Mouse (Mus musculus) hindbrain, postnatal 0 days (tissue): ENCODE measurements around the gene Gdf7. TPM values are rescaled to one million over a fixed set of nuclear protein-coding genes. Genes with fewer than 3 reads are reported as not detected.

Experiments
- ATAC-seq: fragments of 200-750 bp; cut with Nextera tagmentation; 2 replicates; pipeline ENCODE4 v1.8.0; 2017; ENCODE audit warnings: mild to moderate bottlenecking, moderate TSS enrichment, moderate library complexity
- DNase-seq: peaks from one replicate; pipeline ENCODE4 v3.0.0-alpha.2; 2015; ENCODE audit warnings: low spot score
- H3K27ac ChIP-seq: fragments of 300-500 bp; sonication (generic); 2 replicates; pipeline ENCODE4 v1.5.1; 2014; ENCODE audit warnings: mild to moderate bottlenecking
- H3K27me3 ChIP-seq: fragments of 300-500 bp; sonication (generic); 2 replicates; pipeline ENCODE4 v1.6.1; 2014; ENCODE audit warnings: low read length, mixed read lengths; ENCODE audit not compliant: insufficient read depth
- H3K36me3 ChIP-seq: fragments of 300-500 bp; sonication (generic); 2 replicates; pipeline ENCODE4 v1.6.1; 2014; ENCODE audit warnings: low read length, mixed read lengths; ENCODE audit not compliant: insufficient read depth
- H3K4me1 ChIP-seq: fragments of 300-500 bp; sonication (generic); 2 replicates; pipeline ENCODE4 v1.6.1; 2014; ENCODE audit warnings: antibody characterized with exemption, low read length, mixed read lengths; ENCODE audit not compliant: insufficient read depth
- H3K4me2 ChIP-seq: fragments of 300-500 bp; sonication (generic); 2 replicates; pipeline ENCODE4 v1.6.1; 2014; ENCODE audit warnings: low read depth, mild to moderate bottlenecking, low read length, moderate library complexity, mixed read lengths
- H3K4me3 ChIP-seq: fragments of 300-500 bp; sonication (generic); 2 replicates; pipeline ENCODE4 v1.5.1; 2014; ENCODE audit warnings: low read length
- H3K9ac ChIP-seq: fragments of 300-500 bp; sonication (generic); replicated peaks from 2 replicates; pipeline ENCODE4 v1.6.1; 2014; ENCODE audit warnings: mild to moderate bottlenecking, low read length, moderate library complexity, mixed read lengths
- H3K9me3 ChIP-seq: fragments of 300-500 bp; sonication (generic); 2 replicates; pipeline ENCODE4 v1.6.1; 2016; ENCODE audit warnings: low read length, mixed read lengths
- CTCF ChIP-seq: IDR thresholded peaks from 2 replicates; pipeline ENCODE4 v1.5.1; 2016; ENCODE audit warnings: antibody characterized with exemption, control low read depth, low read depth
- WGBS: fragments of 180-500 bp; shearing (Covaris S2); extraction: QIAGEN DNeasy Blood & Tissue Kit; methylation state at CpG from one replicate; pipeline ENCODE4 v1.1.7; 2014; 5-methylcytosine and 5-hydroxymethylcytosine counted together
- polyA plus RNA-seq: library from polyadenylated mRNA; unstranded; fragments of >200 nt; fragmentation: Nextera tagmentation; extraction: Ambion mirVana; gene quantifications from 2 replicates; pipeline ENCODE4 v1.2.1, GENCODE M21; 2015
- total RNA-seq: library from RNA; depleted of rRNA; stranded (reverse); fragments of >200 nt; gene quantifications from 2 replicates; pipeline ENCODE4 v1.2.3, GENCODE M21; 2014

Gdf7 gene
- total and polyA plus RNA-seq, 2 experiments from 2014 or later: 0.36 to 3.6 TPM

GRCm38 (mm10) chr12:8329236-8329635, 27.5 kb upstream of the Gdf7 start:
- peak; percentile 32 for TF ChIP-seq CTCF
- 87% methylated on average over 7 of the region's 7 CpGs for WGBS
- DNase-seq: no peak

GRCm38 (mm10) chr12:8327675-8328053, 25.9 kb upstream of the Gdf7 start:
- H3K27me3 ChIP-seq: no peaks in the 10 kb centered on the region
- ATAC-seq (no peak), DNase-seq (no peak)

More at GRCm38 (mm10) chr12:8329236-8329635, 27.5 kb upstream of the Gdf7 start:
- Histone ChIP-seq H3K4me2 (no peak overlapping the region), H3K9me3 (no peaks in the 10 kb centered on the region), H3K4me1 (peaks cover 9% of the 10 kb centered on the region; the same call in 1 of the 2 replicates), H3K9ac (no peak overlapping the region), H3K4me3 (no peak overlapping the region), H3K27me3 (no peaks in the 10 kb centered on the region), H3K27ac (no peak overlapping the region), H3K36me3 (no peaks in the 10 kb centered on the region; the same call in 1 of the 2 replicates)
- no peak for ATAC-seq

DNA sequence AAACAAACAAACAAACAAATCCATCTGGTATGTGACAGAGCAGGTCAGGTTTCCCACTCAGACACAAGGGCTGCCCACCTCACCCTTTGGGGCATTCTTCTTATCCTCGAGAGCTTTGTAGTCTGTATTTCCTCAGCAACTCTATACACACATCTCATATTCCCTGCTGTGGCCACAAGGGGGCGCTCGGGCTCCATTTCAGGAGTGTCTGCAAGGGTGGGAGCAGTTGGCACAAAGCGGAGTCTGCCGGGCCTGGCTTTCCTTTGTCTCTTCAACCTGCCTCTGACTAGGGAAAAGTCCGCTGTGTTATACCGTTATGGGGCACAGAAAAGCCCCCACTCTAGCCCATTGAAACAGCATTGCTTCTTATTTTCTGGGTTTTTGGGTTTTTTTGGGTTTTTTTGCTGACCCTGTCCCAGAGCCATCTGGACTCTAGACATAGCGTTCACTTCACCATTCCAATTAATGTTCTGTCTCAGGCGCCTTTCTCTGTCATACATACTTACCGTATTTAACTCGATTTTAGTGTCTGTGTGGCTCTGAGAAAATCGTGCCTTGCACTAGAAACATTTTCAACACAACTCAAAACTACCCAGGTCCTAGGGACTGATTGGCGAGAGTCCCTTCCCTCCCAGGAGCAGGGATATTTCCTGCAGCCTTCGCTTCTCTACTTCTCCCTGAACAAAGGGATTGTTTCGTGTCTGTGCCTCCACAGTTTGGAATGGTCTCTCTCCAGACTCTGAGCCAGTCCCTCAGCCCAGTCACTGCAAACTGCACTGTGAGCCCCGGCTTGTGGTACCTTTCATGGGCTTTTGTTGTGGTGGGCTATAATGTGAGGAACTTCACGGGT, 25.3 kb upstream of the Gdf7 start:
- Histone ChIP-seq H3K4me1 (peaks cover 9% of the 10 kb centered on the region; the same call in 1 of the 2 replicates), H3K9ac (peak overlapping the region; percentile 37; the same call in 1 of the 2 replicates), H3K4me3 (no peak overlapping the region), H3K27ac (peak overlapping the region; percentile 52; the same call in 1 of the 2 replicates), H3K4me2 (no peak overlapping the region), H3K9me3 (no peaks in the 10 kb centered on the region), H3K36me3 (no peaks in the 10 kb centered on the region; the same call in 1 of the 2 replicates), H3K27me3 (no peaks in the 10 kb centered on the region)
- TF ChIP-seq CTCF: peak; percentile 98
- peak; percentile 96 for DNase-seq
- peak; percentile 90 for ATAC-seq
- 13% methylated on average over 17 of the region's 17 CpGs for WGBS

More at GRCm38 (mm10) chr12:8327675-8328053, 25.9 kb upstream of the Gdf7 start:
- WGBS: 45% methylated on average over 1 of the region's 1 CpGs
- H3K4me3 ChIP-seq: no peak overlapping the region
- peaks cover 9% of the 10 kb centered on the region; the same call in 1 of the 2 replicates for H3K4me1 ChIP-seq
- no peaks in the 10 kb centered on the region; the same call in 1 of the 2 replicates for H3K36me3 ChIP-seq
- no peak overlapping the region for H3K4me2 ChIP-seq
- no peaks in the 10 kb centered on the region for H3K9me3 ChIP-seq
- H3K9ac ChIP-seq: peak overlapping the region; percentile 37; the same call in 1 of the 2 replicates
- H3K27ac ChIP-seq: peak overlapping the region; percentile 52; the same call in 1 of the 2 replicates
- TF ChIP-seq CTCF: no peak

DNA sequence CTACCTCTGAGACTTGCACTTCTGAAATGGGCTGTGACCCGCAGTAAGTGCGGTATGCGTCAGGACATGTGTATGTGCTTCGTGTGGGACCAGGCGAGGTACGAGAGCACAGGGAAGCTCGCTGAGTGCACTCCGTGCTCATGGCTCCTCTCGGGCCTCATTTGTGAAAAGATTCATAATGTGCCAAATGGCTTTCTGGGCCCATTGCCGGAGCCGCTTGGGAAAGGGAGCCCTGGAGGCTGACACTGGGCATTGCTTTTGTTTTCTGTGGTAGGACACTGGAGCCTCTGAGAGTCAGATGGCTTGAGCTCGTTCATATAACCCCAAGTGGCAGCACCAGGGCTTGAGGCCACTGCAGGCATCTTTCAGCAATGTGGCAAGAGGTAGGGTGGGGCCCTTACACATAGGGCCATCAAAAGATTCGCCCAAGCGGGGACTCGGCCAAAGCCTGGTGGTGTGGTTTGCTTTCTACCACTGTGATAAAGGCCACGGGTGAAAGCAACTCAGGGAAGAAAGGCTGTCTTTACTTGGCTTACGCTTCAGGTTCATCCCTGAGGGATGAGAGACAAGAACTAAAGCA, 24.3 kb upstream of the Gdf7 start:
- no peak overlapping the region; the same call in 1 of the 2 replicates for H3K27ac ChIP-seq
- no peak overlapping the region for H3K4me2 ChIP-seq
- H3K9ac ChIP-seq: no peak overlapping the region
- ATAC-seq (no peak), DNase-seq (peak; percentile 56)
- no peaks in the 10 kb centered on the region for H3K9me3 ChIP-seq
- H3K4me3 ChIP-seq: no peak overlapping the region
- no peaks in the 10 kb centered on the region; the same call in 1 of the 2 replicates for H3K36me3 ChIP-seq
- WGBS: 84% methylated on average over 17 of the region's 17 CpGs
- no peak for TF ChIP-seq CTCF
- peaks cover 7% of the 10 kb centered on the region; the same call in 1 of the 2 replicates for H3K4me1 ChIP-seq
- H3K27me3 ChIP-seq: no peaks in the 10 kb centered on the region

DNA sequence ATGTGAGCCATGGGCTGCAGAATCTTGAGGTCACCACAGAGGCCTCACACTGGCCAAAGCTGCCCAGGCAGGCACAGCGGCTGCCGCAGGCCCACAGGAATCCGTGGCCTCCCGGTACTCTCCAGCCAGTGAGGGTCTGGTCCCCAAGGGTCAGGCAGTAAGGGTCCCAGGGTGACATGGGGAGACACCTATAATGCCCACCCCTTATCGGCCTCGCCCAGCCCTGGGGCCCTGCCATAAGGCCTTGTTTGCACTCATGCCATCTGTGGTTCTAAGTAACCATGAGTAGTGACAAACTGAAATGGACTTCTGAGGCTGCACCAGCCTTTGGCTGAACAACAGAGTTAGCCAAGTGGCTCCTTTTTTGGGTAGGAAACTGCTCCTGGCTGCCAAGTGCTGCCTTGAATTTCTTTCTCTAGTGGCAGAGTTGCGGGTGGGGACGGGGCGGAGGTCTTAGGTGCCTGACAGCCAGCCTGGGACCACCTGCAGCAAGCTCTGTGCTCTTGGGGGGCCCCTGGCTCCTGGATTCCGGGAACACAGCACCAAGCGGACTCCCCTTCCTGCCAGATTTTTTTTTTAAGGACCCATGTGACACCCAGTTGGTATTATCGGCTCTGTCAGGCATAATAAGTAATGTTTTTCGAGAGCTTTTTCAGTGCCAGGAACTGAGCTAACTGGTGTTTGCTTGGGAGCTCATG, 23.6 kb upstream of the Gdf7 start:
- no peak for TF ChIP-seq CTCF
- Histone ChIP-seq H3K36me3 (no peaks in the 10 kb centered on the region; the same call in 1 of the 2 replicates), H3K9ac (no peak overlapping the region), H3K27me3 (no peaks in the 10 kb centered on the region), H3K4me3 (no peak overlapping the region), H3K4me2 (no peak overlapping the region), H3K9me3 (no peaks in the 10 kb centered on the region), H3K4me1 (peaks cover 7% of the 10 kb centered on the region; the same call in 1 of the 2 replicates), H3K27ac (no peak overlapping the region; the same call in 1 of the 2 replicates)
- WGBS: 84% methylated on average over 13 of the region's 13 CpGs
- ATAC-seq (no peak), DNase-seq (no peak)

DNA sequence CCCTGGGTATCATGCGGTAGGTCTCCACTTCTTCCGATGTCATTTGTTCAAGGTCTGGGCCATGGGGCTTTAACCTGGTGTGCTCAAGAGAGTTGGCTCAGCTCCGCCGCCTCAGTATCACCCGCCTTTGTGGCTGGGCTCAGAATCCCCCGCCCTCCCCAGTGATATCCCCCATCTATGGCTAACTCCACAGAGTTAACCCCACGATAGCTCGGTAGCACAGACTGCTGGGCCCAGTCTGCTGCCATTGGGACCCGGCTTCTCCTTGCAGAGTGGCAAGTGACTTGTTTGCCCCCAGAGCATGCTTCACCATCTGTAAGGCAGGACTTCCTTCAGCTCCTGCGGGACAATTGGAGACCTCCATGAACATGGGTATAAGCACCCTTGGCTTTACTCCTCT, 22.3 kb upstream of the Gdf7 start:
- no peaks in the 10 kb centered on the region for H3K9me3 ChIP-seq
- no peak overlapping the region for H3K27ac ChIP-seq
- TF ChIP-seq CTCF: no peak
- no peak overlapping the region for H3K4me3 ChIP-seq
- 0 out of 2 replicates have a peak, but pooled peaks cover under 1% of the 10 kb centered on the region for H3K36me3 ChIP-seq
- no peak overlapping the region for H3K9ac ChIP-seq
- ATAC-seq (no peak), DNase-seq (no peak)
- H3K27me3 ChIP-seq: no peaks in the 10 kb centered on the region
- H3K4me2 ChIP-seq: no peak overlapping the region
- 87% methylated on average over 10 of the region's 10 CpGs for WGBS
- H3K4me1 ChIP-seq: peaks cover 7% of the 10 kb centered on the region; the same call in 1 of the 2 replicates
